Mouse (Mus musculus) neural tube, embryonic 11.5 days (tissue): ENCODE results near the gene Cand2. TPM values are rescaled to one million over a fixed set of nuclear protein-coding genes. Genes with fewer than 3 reads are reported as not detected.
A peak's percentile ranks its signal among the peaks of the same experiment; 100 is the strongest.

Experiments used
- ATAC-seq: fragments of 200-750 bp; cut with Nextera tagmentation; 2 replicates; pipeline ENCODE4 v1.8.0; 2017; ENCODE audit warnings: moderate number of reproducible peaks, mild to moderate bottlenecking, moderate TSS enrichment, moderate library complexity; ENCODE audit not compliant: insufficient read depth, low FRiP score, low TSS enrichment
- DNase-seq: peaks from one replicate; pipeline ENCODE4 v3.0.0-alpha.2; 2015; ENCODE audit warnings: low spot score
- H3K27ac ChIP-seq: fragments of 300-500 bp; sonication (generic); 2 replicates; pipeline ENCODE4 v1.5.1; 2014; ENCODE audit warnings: low read depth, mild to moderate bottlenecking, low read length
- H3K27me3 ChIP-seq: fragments of 300-500 bp; sonication (generic); 2 replicates; pipeline ENCODE4 v1.6.1; 2014; ENCODE audit warnings: mild to moderate bottlenecking, low read length, mixed read lengths; ENCODE audit not compliant: control insufficient read depth, insufficient read depth
- H3K36me3 ChIP-seq: fragments of 300-500 bp; sonication (generic); 2 replicates; pipeline ENCODE4 v1.6.1; 2014; ENCODE audit warnings: mild to moderate bottlenecking, low read length, moderate library complexity, mixed read lengths; ENCODE audit not compliant: control insufficient read depth, insufficient read depth
- H3K4me1 ChIP-seq: fragments of 300-500 bp; sonication (generic); 2 replicates; pipeline ENCODE4 v1.6.1; 2014; ENCODE audit warnings: low read length, mixed read lengths; ENCODE audit not compliant: control insufficient read depth, insufficient read depth
- H3K4me2 ChIP-seq: fragments of 300-500 bp; sonication (generic); 2 replicates; pipeline ENCODE4 v1.6.1; 2014; ENCODE audit warnings: low read depth, mild to moderate bottlenecking, moderate library complexity
- H3K4me3 ChIP-seq: fragments of 300-500 bp; sonication (generic); 2 replicates; pipeline ENCODE4 v1.5.1; 2014; ENCODE audit warnings: low read depth, low read length
- H3K9ac ChIP-seq: fragments of 300-500 bp; sonication (generic); 2 replicates; pipeline ENCODE4 v1.6.1; 2014; ENCODE audit warnings: mild to moderate bottlenecking, low read length
- H3K9me3 ChIP-seq: fragments of 300-500 bp; sonication (generic); 2 replicates; pipeline ENCODE4 v1.6.1; 2016; ENCODE audit warnings: low read length; ENCODE audit not compliant: control insufficient read depth
- WGBS: fragments of 180-500 bp; shearing (Covaris S2); extraction: QIAGEN DNeasy Blood & Tissue Kit; methylation state at CpG from one replicate; pipeline ENCODE4 v1.1.7; 2014; 5-methylcytosine and 5-hydroxymethylcytosine counted together
- polyA plus RNA-seq: library from polyadenylated mRNA; unstranded; fragments of >200 nt; fragmentation: Nextera tagmentation; extraction: Ambion mirVana; gene quantifications from 2 replicates; pipeline ENCODE4 v1.2.1, GENCODE M21; 2014

Cand2 gene
- polyA plus RNA-seq, 1 experiment from 2014 or later, result 37.7 TPM

DNA sequence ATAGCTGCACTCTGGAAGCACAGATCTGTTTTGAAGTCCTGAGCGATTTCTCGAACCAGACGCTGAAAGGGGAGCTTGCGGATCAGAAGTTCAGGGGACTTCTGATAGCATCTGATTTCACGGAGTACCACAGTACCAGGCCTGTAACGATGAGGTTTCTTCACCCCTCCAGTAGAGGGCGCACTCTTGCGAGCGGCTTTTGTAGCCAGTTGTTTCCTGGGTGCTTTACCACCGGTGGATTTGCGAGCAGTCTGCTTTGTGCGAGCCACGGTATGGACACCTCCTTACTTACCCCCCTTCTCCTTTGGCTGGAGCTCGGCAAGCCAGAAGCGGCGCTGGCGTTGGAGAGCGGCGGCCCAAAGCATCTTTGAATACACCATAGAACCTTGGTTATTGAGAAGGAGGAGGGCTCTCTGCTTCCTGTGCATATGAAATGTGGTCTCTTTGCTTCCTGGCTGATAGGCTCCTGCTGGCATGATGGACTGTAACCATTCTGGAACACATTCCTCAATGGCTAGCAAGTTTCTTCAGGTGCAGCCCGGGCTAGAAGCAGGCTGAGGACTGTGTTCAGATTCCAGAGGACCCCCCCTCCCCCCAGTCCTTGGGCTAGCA, 4.2 kb upstream of the Cand2 start:
- Histone ChIP-seq H3K4me2 (no peak overlapping the region), H3K9ac (no peak overlapping the region), H3K27me3 (no peaks in the 10 kb centered on the region), H3K9me3 (no peaks in the 10 kb centered on the region), H3K36me3 (no peaks in the 10 kb centered on the region), H3K27ac (no peak overlapping the region), H3K4me1 (no peaks in the 10 kb centered on the region; the same call in 1 of the 2 replicates), H3K4me3 (no peak overlapping the region)
- 88% methylated on average over 20 of the region's 20 CpGs for WGBS
- no peak for DNase-seq
- ATAC-seq, result no peak

DNA sequence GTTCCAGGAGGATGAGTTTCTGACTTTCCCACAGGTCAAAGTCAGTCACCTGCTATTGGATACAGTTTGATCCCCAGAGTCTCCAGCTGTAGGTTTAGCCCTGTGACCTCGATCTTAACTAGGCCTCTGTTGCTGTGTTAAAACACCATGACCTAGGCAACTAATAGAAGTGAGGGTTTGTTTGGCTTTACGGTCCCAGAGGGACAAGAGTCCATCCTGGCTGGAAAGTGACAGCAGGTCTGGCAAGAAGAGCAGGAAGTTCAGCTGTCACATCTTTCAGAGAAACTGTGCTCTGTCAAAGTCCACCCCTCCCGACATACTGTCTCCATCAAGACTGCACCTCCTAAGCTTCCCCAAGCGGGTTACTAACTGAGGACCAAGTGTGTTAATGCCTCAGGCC, 3.5 kb upstream of the Cand2 start:
- H3K4me2 ChIP-seq, result no peak overlapping the region
- H3K9ac ChIP-seq, result no peak overlapping the region
- no peaks in the 10 kb centered on the region for H3K9me3 ChIP-seq
- DNase-seq (no peak), ATAC-seq (no peak)
- H3K36me3 ChIP-seq, result no peaks in the 10 kb centered on the region
- H3K27ac ChIP-seq, result no peak overlapping the region
- no peak overlapping the region for H3K4me3 ChIP-seq
- WGBS, result 62% methylated on average over 4 of the region's 4 CpGs
- peaks cover 5% of the 10 kb centered on the region for H3K4me1 ChIP-seq
- H3K27me3 ChIP-seq, result no peaks in the 10 kb centered on the region

DNA sequence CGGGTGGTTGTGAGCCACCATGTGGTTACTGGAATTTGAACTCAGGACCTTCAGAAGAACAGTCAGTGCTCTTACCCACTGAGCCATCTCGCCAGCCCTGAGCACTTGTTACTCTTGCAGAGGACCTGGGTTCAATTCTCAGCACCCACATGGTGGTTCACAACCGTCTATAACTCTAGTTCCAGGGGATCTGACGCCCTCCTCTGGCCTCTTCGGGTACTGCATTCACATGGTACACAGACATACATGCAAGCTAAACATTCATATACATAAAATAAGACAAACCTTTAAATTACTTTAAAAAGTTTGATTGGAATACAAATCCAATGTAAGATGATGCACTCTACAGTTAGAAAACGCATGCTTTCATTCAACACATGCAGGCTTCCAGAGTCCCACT, 2.1 kb upstream of the Cand2 start:
- H3K9ac ChIP-seq, result no peak overlapping the region
- H3K9me3 ChIP-seq, result no peaks in the 10 kb centered on the region
- no peak overlapping the region for H3K4me3 ChIP-seq
- no peaks in the 10 kb centered on the region for H3K27me3 ChIP-seq
- no peak overlapping the region for H3K27ac ChIP-seq
- H3K36me3 ChIP-seq, result no peaks in the 10 kb centered on the region
- ATAC-seq (no peak), DNase-seq (no peak)
- no peak overlapping the region for H3K4me2 ChIP-seq
- WGBS, result 77% methylated on average over 6 of the region's 6 CpGs
- peaks cover 12% of the 10 kb centered on the region for H3K4me1 ChIP-seq

DNA sequence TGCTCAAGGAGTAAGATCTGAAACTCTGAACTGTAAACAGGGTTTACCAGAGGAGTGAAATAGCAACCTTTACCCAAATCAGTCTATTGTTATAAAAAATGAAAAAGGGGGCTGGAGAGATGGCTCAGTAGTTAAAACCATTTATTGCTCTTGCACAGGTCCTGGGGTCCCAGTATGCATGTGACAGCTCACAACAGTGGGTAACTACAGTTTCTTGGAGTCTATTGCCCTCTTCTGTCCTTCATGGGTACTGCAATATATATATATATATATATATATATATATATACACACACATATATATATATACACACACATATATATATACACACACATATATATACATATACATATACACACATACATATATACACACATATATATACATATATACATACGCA, 1.7 kb upstream of the Cand2 start:
- H3K27me3 ChIP-seq, result no peaks in the 10 kb centered on the region
- H3K9ac ChIP-seq, result no peak overlapping the region
- ATAC-seq (no peak), DNase-seq (no peak)
- H3K36me3 ChIP-seq, result no peaks in the 10 kb centered on the region
- H3K27ac ChIP-seq, result no peak overlapping the region
- H3K4me1 ChIP-seq, result peaks cover 12% of the 10 kb centered on the region
- H3K4me3 ChIP-seq, result no peak overlapping the region
- 81% methylated on average over 1 of the region's 1 CpGs for WGBS
- H3K9me3 ChIP-seq, result no peaks in the 10 kb centered on the region
- no peak overlapping the region for H3K4me2 ChIP-seq

DNA sequence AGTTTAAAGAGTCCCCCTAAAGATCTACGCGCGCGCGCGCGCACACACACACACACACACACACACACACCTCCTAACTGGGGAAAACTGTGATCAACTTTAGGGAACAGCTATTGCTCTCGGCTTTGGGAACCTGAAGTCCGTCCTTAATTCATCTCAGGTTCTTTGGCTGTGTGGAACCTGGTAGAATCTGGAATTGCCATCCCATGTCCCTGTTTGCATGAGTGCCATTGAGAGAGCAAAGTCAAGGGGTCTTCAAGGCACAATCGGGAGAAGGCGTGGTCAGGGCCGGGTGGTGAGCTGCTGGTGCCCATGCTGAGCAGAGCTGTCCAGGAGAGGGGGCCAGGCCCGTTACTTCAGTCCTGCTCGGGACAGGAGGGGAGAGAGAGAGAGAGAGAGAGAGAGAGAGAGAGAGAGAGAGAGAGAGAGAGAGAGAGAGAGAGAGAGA, 348 bp upstream of the Cand2 start:
- DNase-seq, result peak; percentile 82
- 1% methylated on average over 14 of the region's 14 CpGs for WGBS
- peaks cover 3% of the 10 kb centered on the region; the same call in 1 of the 2 replicates for H3K36me3 ChIP-seq
- peak overlapping the region; percentile 87 for H3K4me3 ChIP-seq
- H3K4me1 ChIP-seq, result peaks cover 15% of the 10 kb centered on the region
- no peaks in the 10 kb centered on the region for H3K27me3 ChIP-seq
- H3K27ac ChIP-seq, result no peak overlapping the region
- peak overlapping the region; percentile 90 for H3K4me2 ChIP-seq
- ATAC-seq, result peak; percentile 85
- H3K9me3 ChIP-seq, result no peaks in the 10 kb centered on the region
- H3K9ac ChIP-seq, result peak overlapping the region; percentile 36

DNA sequence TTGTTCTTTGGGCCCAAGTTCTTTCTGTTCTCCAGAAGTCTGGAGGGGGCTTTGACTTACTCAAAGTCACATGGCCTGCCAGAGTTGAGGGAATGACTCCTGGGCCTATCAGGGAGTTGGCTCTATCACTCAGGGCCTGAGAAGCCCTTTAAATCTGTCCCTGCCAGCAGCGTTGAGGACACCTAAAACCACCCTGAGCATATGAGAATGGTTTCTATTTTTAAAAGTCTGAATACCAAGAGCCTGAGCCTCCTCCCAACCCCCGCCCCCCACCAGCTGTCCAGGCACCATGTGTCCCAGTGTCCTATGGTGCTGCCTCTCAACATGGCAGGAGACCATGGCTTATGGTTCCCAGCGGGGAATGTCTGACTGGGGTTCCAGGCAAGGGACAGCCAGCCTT, 1.5 kb downstream of the Cand2 start:
- Histone ChIP-seq H3K27ac (no peak overlapping the region), H3K27me3 (no peaks in the 10 kb centered on the region), H3K9me3 (no peaks in the 10 kb centered on the region), H3K4me3 (peak overlapping the region; percentile 87), H3K4me1 (peaks cover 15% of the 10 kb centered on the region), H3K9ac (peak overlapping the region; percentile 87), H3K36me3 (peaks cover 7% of the 10 kb centered on the region), H3K4me2 (peak overlapping the region; percentile 90)
- WGBS, result 56% methylated on average over 3 of the region's 3 CpGs
- DNase-seq, result no peak
- no peak for ATAC-seq

DNA sequence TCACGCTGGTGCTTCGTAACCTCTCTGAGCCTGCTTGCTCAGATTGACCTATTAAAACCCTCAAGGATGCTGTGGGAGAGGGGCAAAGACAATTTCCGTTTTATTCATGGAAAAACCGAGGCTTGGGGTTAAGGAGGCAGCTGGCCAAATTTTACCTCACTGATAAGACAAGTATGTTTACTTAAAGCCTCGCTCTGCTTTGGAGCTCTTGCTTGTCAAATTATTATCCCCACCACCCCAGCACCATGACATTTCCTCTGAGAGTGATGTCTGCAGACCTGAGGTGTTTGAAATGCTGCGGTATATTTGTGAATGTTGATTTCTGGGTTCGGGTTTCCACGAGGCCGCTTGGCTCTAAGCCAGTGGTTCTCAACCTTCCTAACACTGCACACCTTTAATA, 2.0 kb downstream of the Cand2 start:
- DNase-seq (no peak), ATAC-seq (no peak)
- H3K27ac ChIP-seq, result no peak overlapping the region
- no peaks in the 10 kb centered on the region for H3K27me3 ChIP-seq
- H3K36me3 ChIP-seq, result peaks cover 7% of the 10 kb centered on the region
- no peaks in the 10 kb centered on the region for H3K9me3 ChIP-seq
- no peak overlapping the region; the same call in 1 of the 2 replicates for H3K9ac ChIP-seq
- 81% methylated on average over 9 of the region's 9 CpGs for WGBS
- H3K4me3 ChIP-seq, result peak overlapping the region; percentile 87
- H3K4me1 ChIP-seq, result peaks cover 15% of the 10 kb centered on the region
- H3K4me2 ChIP-seq, result peak overlapping the region; percentile 90

DNA sequence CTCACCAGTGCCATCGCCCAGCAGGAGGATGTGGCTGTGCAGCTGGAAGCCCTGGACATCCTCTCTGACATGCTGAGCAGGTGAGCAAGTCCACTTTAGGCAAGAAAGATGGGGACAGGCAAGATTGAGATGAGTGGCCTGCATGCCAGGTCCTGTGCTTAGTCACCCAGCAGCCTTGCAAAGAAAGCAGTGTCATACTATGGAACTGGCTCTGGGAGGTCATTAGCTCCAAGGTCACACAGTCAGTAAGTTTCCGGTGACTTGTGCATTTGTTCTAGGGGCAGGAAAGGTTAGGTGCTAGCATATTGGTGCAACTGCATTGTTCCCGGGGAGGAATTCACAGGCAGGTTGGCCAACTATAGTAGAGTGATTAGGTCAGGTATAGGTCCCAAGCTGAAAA, 8.4 kb downstream of the Cand2 start:
- 0 out of 2 replicates have a peak, but pooled peaks cover 3% of the 10 kb centered on the region for H3K4me1 ChIP-seq
- H3K4me3 ChIP-seq, result no peak overlapping the region
- H3K36me3 ChIP-seq, result peaks cover 36% of the 10 kb centered on the region
- H3K9me3 ChIP-seq, result no peaks in the 10 kb centered on the region
- ATAC-seq (no peak), DNase-seq (peak; percentile 4)
- no peak overlapping the region for H3K9ac ChIP-seq
- H3K27me3 ChIP-seq, result no peaks in the 10 kb centered on the region
- H3K4me2 ChIP-seq, result no peak overlapping the region
- no peak overlapping the region for H3K27ac ChIP-seq
- 97% methylated on average over 3 of the region's 3 CpGs for WGBS

DNA sequence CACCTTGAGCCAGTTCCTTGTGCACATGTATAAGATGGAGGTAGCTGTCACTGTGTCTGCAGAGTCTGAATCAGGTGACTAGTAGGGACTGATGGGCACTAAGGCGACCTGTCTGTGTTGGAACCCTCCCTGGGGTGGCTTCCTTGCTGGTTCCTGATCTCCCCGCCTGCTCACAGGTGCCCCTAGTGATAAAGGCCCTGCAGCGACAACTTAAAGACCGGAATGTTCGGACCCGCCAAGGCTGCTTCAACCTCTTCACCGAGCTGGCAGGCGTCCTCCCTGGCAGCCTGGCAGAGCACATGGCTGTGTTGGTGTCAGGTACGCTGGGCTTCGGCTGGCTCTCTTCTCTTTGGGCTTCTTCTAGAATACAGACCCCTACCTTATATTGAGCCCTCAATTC, 16.7 kb downstream of the Cand2 start:
- no peak overlapping the region for H3K27ac ChIP-seq

More for the DNA sequence above, 16.7 kb downstream of the Cand2 start:
- no peak for ATAC-seq
- no peaks in the 10 kb centered on the region for H3K9me3 ChIP-seq
- H3K4me1 ChIP-seq, result no peaks in the 10 kb centered on the region
- no peak overlapping the region for H3K4me3 ChIP-seq
- H3K27me3 ChIP-seq, result no peaks in the 10 kb centered on the region
- no peak overlapping the region for H3K9ac ChIP-seq
- 91% methylated on average over 10 of the region's 10 CpGs for WGBS
- DNase-seq, result no peak
- H3K4me2 ChIP-seq, result no peak overlapping the region
- peaks cover 31% of the 10 kb centered on the region for H3K36me3 ChIP-seq
